Mouse (Mus musculus): Measurements from ENCODE around the gene Gm20517. TPM values are rescaled to one million over a fixed set of nuclear protein-coding genes. Genes with fewer than 3 reads are reported as not detected.

Gene Gm20517
- polyA plus RNA-seq, 1 experiment from 2014 or later = 2.3 TPM

GRCm38 (mm10) chr17:47715037-47715436 lies 103.6 kb downstream of the Gm20517 start:
- H3K4me2 ChIP-seq = no peak overlapping the region
- H3K36me3 ChIP-seq = no peaks in the 10 kb centered on the region
- peaks cover 4% of the 10 kb centered on the region for H3K27me3 ChIP-seq
- no peaks in the 10 kb centered on the region for H3K9me3 ChIP-seq
- H3K9ac ChIP-seq (replicated peaks) = no peak overlapping the region
- 0 out of 2 replicates have a peak, but pooled peaks cover 2% of the 10 kb centered on the region for H3K4me1 ChIP-seq (replicated peaks)
- H3K4me3 ChIP-seq (replicated peaks) = no peak overlapping the region
- no peak for ATAC-seq (ENCODE audit: insufficient number of reproducible peaks, insufficient read depth, low FRiP score, low TSS enrichment, low read depth)
- 56% methylated on average over 3 of the region's 3 CpGs for WGBS
- no peak overlapping the region for H3K27ac ChIP-seq

DNA sequence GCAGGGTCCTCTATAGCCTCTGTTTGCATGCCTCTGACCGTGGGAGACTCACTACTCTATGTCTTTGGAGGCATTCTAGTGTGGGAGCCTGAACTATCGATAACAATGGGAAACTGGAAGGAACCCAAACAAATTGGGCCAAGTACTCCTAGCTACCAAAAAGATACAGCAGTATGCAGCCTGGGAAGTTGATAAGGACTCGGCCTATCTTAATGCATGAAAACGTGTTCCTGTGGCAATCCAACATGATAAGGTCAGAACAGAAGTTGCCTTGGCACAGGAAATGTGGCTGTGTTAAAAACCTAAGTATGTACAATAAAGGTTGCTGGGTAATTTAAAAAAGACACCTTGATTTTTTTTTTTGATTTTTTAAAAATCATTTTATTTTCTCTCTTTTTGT lies 109.8 kb downstream of the Gm20517 start:
- no peak overlapping the region for H3K27ac ChIP-seq

GRCm38 (mm10) chr17:47726566-47726965 lies 115.2 kb downstream of the Gm20517 start, which contains the start of gene Pgc:
Gene Pgc, plus strand, starts transcription at chr17:47726842.
- Histone ChIP-seq H3K4me1 (replicated peaks) (no peaks in the 10 kb centered on the region), H3K27me3 (peaks cover 16% of the 10 kb centered on the region), H3K9me3 (no peaks in the 10 kb centered on the region), H3K9ac (replicated peaks) (no peak within 1 kb of the TSS), H3K36me3 (no peaks in the 10 kb centered on the region), H3K4me3 (replicated peaks) (no peak within 1 kb of the TSS), H3K4me2 (no peak within 1 kb of the TSS), H3K27ac (no peak within 1 kb of the TSS)
- WGBS = 67% methylated on average over 11 of the region's 11 CpGs
- no peak for ATAC-seq (ENCODE audit: insufficient number of reproducible peaks, insufficient read depth, low FRiP score, low TSS enrichment, low read depth)

More for the DNA sequence above, 109.8 kb downstream of the Gm20517 start:
- Histone ChIP-seq H3K9ac (replicated peaks) (no peak overlapping the region), H3K27me3 (peaks cover 9% of the 10 kb centered on the region), H3K9me3 (no peaks in the 10 kb centered on the region), H3K4me3 (replicated peaks) (no peak overlapping the region), H3K36me3 (no peaks in the 10 kb centered on the region), H3K4me1 (replicated peaks) (no peaks in the 10 kb centered on the region), H3K4me2 (no peak overlapping the region)
- no peak for ATAC-seq (ENCODE audit: insufficient number of reproducible peaks, insufficient read depth, low FRiP score, low TSS enrichment, low read depth)
- WGBS = 90% methylated on average over 4 of the region's 4 CpGs

DNA sequence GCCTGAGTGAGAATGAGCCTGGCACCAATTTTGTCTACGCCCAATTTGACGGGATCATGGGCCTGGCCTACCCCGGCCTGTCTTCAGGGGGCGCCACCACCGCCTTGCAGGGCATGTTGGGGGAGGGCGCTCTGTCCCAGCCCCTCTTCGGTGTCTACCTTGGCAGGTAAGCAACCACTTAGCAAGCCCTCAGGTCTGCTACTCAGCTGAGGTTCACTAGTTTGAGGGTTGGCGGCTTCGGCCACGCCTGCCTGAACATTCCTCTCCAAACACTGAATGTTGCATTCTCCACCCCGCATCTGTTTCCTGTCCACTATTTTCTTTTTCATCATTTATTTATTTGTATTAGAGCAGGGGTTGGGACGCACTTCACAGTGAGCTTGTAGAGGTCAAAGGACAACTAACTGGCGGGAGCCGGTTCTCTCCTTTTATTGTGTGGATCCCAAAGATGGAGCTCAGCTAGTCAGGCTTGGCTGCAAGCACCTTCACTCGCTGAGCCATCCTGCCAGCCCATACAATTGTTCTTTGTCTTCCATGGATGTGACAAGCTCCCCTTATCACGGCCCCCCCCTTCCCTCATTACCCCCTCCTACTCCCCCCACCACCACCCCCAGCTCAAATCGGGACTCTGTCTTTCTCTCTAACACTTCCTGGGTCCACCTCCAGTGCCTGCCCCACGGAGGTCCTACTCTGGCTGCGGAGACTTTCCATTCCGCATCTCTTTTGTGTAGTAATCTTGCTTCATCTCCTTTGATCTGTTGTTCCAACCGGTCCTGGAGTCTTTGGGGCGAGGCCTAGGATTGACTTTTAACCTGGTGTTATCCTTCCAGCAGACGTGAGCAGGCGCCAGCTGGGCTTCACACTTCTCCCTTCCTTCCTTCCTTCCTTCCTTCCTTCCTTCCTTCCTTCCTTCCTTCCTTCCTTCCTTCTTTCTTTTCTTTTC lies 119.5 kb downstream of the Gm20517 start:
- peaks cover 17% of the 10 kb centered on the region for H3K27me3 ChIP-seq
- no peaks in the 10 kb centered on the region for H3K9me3 ChIP-seq
- H3K27ac ChIP-seq = no peak overlapping the region
- H3K36me3 ChIP-seq = no peaks in the 10 kb centered on the region
- no peak overlapping the region for H3K4me3 ChIP-seq (replicated peaks)
- H3K4me1 ChIP-seq (replicated peaks) = no peaks in the 10 kb centered on the region
- H3K9ac ChIP-seq (replicated peaks) = no peak overlapping the region
- no peak for ATAC-seq (ENCODE audit: insufficient number of reproducible peaks, insufficient read depth, low FRiP score, low TSS enrichment, low read depth)
- WGBS = 60% methylated on average over 24 of the region's 24 CpGs
- H3K4me2 ChIP-seq = no peak overlapping the region

Other genes starting within 250 kb of the Gm20517 start
- gene Mrps10, start 242.7 kb upstream of the Gm20517 start, polyA plus RNA-seq (2016; fragmentation: Nextera tagmentation; extraction: Ambion mirVana) = 75.8 and 77.7 TPM in 2 replicates
- 0.45 and 0.55 TPM in 2 replicates for gene Guca1b, start 226.2 kb upstream of the Gm20517 start, polyA plus RNA-seq (2016; fragmentation: Nextera tagmentation; extraction: Ambion mirVana)
- gene Guca1a, start 211.0 kb upstream of the Gm20517 start, polyA plus RNA-seq (2016; fragmentation: Nextera tagmentation; extraction: Ambion mirVana) = 0.40 and 0.83 TPM in 2 replicates
- gene AI661453, start 175.0 kb upstream of the Gm20517 start, polyA plus RNA-seq (2016; fragmentation: Nextera tagmentation; extraction: Ambion mirVana) = 0.37 and 0.55 TPM in 2 replicates
- 0.20 and 0.37 TPM in 2 replicates for gene 1700001C19Rik, start 174.2 kb upstream of the Gm20517 start, polyA plus RNA-seq (2016; fragmentation: Nextera tagmentation; extraction: Ambion mirVana)
- 39.0 and 40.3 TPM in 2 replicates for gene Taf8, start 109.3 kb upstream of the Gm20517 start, polyA plus RNA-seq (2016; fragmentation: Nextera tagmentation; extraction: Ambion mirVana)
- 323 and 348 TPM in 2 replicates for gene Ccnd3, start 106.5 kb upstream of the Gm20517 start, polyA plus RNA-seq (2016; fragmentation: Nextera tagmentation; extraction: Ambion mirVana)
- gene Bysl, start 97 bp upstream of the Gm20517 start, polyA plus RNA-seq (2016; fragmentation: Nextera tagmentation; extraction: Ambion mirVana) = 28.3 and 28.4 TPM in 2 replicates
- gene Med20, start within 50 bp of the Gm20517 start, polyA plus RNA-seq (2016; fragmentation: Nextera tagmentation; extraction: Ambion mirVana) = 47.8 and 48.9 TPM in 2 replicates
- 8.1 and 8.9 TPM in 2 replicates for gene Usp49, start 19.1 kb downstream of the Gm20517 start, polyA plus RNA-seq (2016; fragmentation: Nextera tagmentation; extraction: Ambion mirVana)
- 394 and 437 TPM in 2 replicates for gene Tomm6, start 76.8 kb downstream of the Gm20517 start, polyA plus RNA-seq (2016; fragmentation: Nextera tagmentation; extraction: Ambion mirVana)
- gene Frs3, start 77.4 kb downstream of the Gm20517 start, polyA plus RNA-seq (2016; fragmentation: Nextera tagmentation; extraction: Ambion mirVana) = 8.9 TPM in 2 replicates
- 0.42 and 0.54 TPM in 2 replicates for gene Gm21981, start 82.9 kb downstream of the Gm20517 start, polyA plus RNA-seq (2016; fragmentation: Nextera tagmentation; extraction: Ambion mirVana)
- gene Prickle4, start 83.1 kb downstream of the Gm20517 start, polyA plus RNA-seq (2016; fragmentation: Nextera tagmentation; extraction: Ambion mirVana) = 1.6 TPM in 1 of 2 replicates, not detected in the other
- gene Pgc, start 115.3 kb downstream of the Gm20517 start, polyA plus RNA-seq (2016; fragmentation: Nextera tagmentation; extraction: Ambion mirVana) = not detected in 2 replicates
- gene Tfeb, start 125.4 kb downstream of the Gm20517 start, polyA plus RNA-seq (2016; fragmentation: Nextera tagmentation; extraction: Ambion mirVana) = 8.6 and 8.8 TPM in 2 replicates
- 32.1 and 44.7 TPM in 2 replicates for gene Mdfi, start 223.1 kb downstream of the Gm20517 start, polyA plus RNA-seq (2016; fragmentation: Nextera tagmentation; extraction: Ambion mirVana)

Measured in limb, embryonic 12.5 days (tissue).